Mouse (Mus musculus) megakaryocyte progenitor cell, adult 5-6 weeks (primary cell): ENCODE data around the gene Csnk1d. TPM values are rescaled to one million over a fixed set of nuclear protein-coding genes. Genes with fewer than 3 reads are reported as not detected.

ENCODE experiments used
- ATAC-seq: replicated peaks from 2 replicates; pipeline ENCODE4 v1.8.0; 2016; ENCODE audit warnings: mild to moderate bottlenecking, moderate TSS enrichment, inconsistent platforms; ENCODE audit not compliant: poor library complexity
- total RNA-seq, 2 experiments: library from RNA; stranded (forward) in 1 of 2; stranded (reverse) in 1 of 2; fragments of 157-497, 149-512 nt in 1 of 2; fragments of 200-1000 nt in 1 of 2; gene quantifications; 2 replicates each; pipeline versions ENCODE4 v1.2.3 to v1.2.4; 2015 to 2017

Csnk1d gene
- total RNA-seq, 2 experiments from 2014 or later: 51.3 to 69.8 TPM

GRCm38 (mm10) chr11:120917756-120918155 lies 73.4 kb downstream of the Csnk1d start:
- no peak for ATAC-seq

GRCm38 (mm10) chr11:120916477-120916876 lies 74.7 kb downstream of the Csnk1d start:
- peak; percentile 71 for ATAC-seq

DNA sequence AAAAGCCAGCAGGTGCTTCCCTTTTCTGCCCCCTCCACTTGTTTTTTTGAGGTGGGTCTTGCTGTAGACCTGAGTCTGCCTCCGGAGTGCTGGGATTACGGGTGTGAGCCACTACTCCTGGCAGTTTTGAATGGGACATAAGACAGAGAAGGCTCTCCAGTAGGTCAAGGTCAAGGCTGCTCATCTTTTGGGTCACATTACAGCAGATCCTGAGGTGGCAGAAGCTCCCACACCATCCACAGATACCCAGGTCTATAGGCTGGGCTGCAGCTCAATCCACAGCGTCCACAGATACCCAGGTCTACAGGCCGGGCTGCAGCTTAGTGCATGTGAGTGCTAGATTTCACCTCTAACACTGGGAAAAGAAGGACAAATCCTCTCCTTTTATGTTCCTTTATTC lies 77.3 kb downstream of the Csnk1d start:
- ATAC-seq: no peak

Other genes starting within 250 kb of the Csnk1d start
- 28.6 and 31.3 TPM in 2 replicates for gene Hmga1b, start 228.5 kb downstream of the Csnk1d start, total RNA-seq (2015)
- gene Hmga1b, start 228.5 kb downstream of the Csnk1d start, total RNA-seq (2017): 20.6 and 25.8 TPM in 2 replicates
- gene Rfng, start 207.1 kb downstream of the Csnk1d start, total RNA-seq (2015): 11.6 and 12.2 TPM in 2 replicates
- gene Rfng, start 207.1 kb downstream of the Csnk1d start, total RNA-seq (2017): 2.7 and 5.2 TPM in 2 replicates
- 81.2 and 99.9 TPM in 2 replicates for gene Gps1, start 207.1 kb downstream of the Csnk1d start, total RNA-seq (2015)
- 90.0 and 93.4 TPM in 2 replicates for gene Gps1, start 207.1 kb downstream of the Csnk1d start, total RNA-seq (2017)
- gene Dus1l, start 194.9 kb downstream of the Csnk1d start, total RNA-seq (2015): 65.0 and 77.7 TPM in 2 replicates
- gene Dus1l, start 194.9 kb downstream of the Csnk1d start, total RNA-seq (2017): 53.8 and 60.4 TPM in 2 replicates
- gene Fasn, start 166.8 kb downstream of the Csnk1d start, total RNA-seq (2015): 44.3 and 66.8 TPM in 2 replicates
- gene Fasn, start 166.8 kb downstream of the Csnk1d start, total RNA-seq (2017): 32.9 and 36.1 TPM in 2 replicates
- gene Ccdc57, start 58.5 kb downstream of the Csnk1d start, total RNA-seq (2015): 4.5 and 6.4 TPM in 2 replicates
- gene Ccdc57, start 58.5 kb downstream of the Csnk1d start, total RNA-seq (2017): 6.4 and 8.4 TPM in 2 replicates
- gene Slc16a3, start 42.9 kb downstream of the Csnk1d start, total RNA-seq (2015): 4.4 and 5.3 TPM in 2 replicates
- gene Slc16a3, start 42.9 kb downstream of the Csnk1d start, total RNA-seq (2017): 6.0 and 7.5 TPM in 2 replicates
- 0.44 and 0.59 TPM in 2 replicates for gene Cd7, start 48.1 kb upstream of the Csnk1d start, total RNA-seq (2015)
- 0.29 TPM in 1 of 2 replicates, not detected in the other for gene Cd7, start 48.1 kb upstream of the Csnk1d start, total RNA-seq (2017)
- not detected in 2 replicates for gene Sectm1b, start 72.2 kb upstream of the Csnk1d start, total RNA-seq (2015)
- not detected in 2 replicates for gene Sectm1b, start 72.2 kb upstream of the Csnk1d start, total RNA-seq (2017)
- not detected in 2 replicates for gene Sectm1a, start 89.9 kb upstream of the Csnk1d start, total RNA-seq (2015)
- not detected in 2 replicates for gene Sectm1a, start 89.9 kb upstream of the Csnk1d start, total RNA-seq (2017)
- gene Tex19.2, start 127.3 kb upstream of the Csnk1d start, total RNA-seq (2015): not detected in 2 replicates
- 0.71 TPM in 1 of 2 replicates, not detected in the other for gene Tex19.2, start 127.3 kb upstream of the Csnk1d start, total RNA-seq (2017)
- not detected in 2 replicates for gene Tex19.1, start 154.8 kb upstream of the Csnk1d start, total RNA-seq (2015)
- gene Tex19.1, start 154.8 kb upstream of the Csnk1d start, total RNA-seq (2017): not detected in 2 replicates
- not detected in 2 replicates for gene Uts2r, start 168.9 kb upstream of the Csnk1d start, total RNA-seq (2015)
- gene Uts2r, start 168.9 kb upstream of the Csnk1d start, total RNA-seq (2017): not detected in 2 replicates
- 2.5 and 3.8 TPM in 2 replicates for gene Hexdc, start 213.1 kb upstream of the Csnk1d start, total RNA-seq (2015)
- gene Hexdc, start 213.1 kb upstream of the Csnk1d start, total RNA-seq (2017): 5.7 and 6.3 TPM in 2 replicates
- 14.0 and 18.3 TPM in 2 replicates for gene Ogfod3, start 213.4 kb upstream of the Csnk1d start, total RNA-seq (2015)
- gene Ogfod3, start 213.4 kb upstream of the Csnk1d start, total RNA-seq (2017): 5.6 and 7.4 TPM in 2 replicates
- 39.6 and 42.2 TPM in 2 replicates for gene Cybc1, start 238.0 kb upstream of the Csnk1d start, total RNA-seq (2015)
- gene Cybc1, start 238.0 kb upstream of the Csnk1d start, total RNA-seq (2017): 34.5 and 40.0 TPM in 2 replicates
- gene Narf, start 245.9 kb upstream of the Csnk1d start, total RNA-seq (2015): 11.3 and 11.9 TPM in 2 replicates
- gene Narf, start 245.9 kb upstream of the Csnk1d start, total RNA-seq (2017): 21.0 and 23.9 TPM in 2 replicates